Mouse (Mus musculus) midbrain, embryonic 15.5 days (tissue): ENCODE data around the gene Cdh20. TPM values are rescaled to one million over a fixed set of nuclear protein-coding genes. Genes with fewer than 3 reads are reported as not detected.

Source experiments
- ATAC-seq: fragments of 200-750 bp; cut with Nextera tagmentation; replicated peaks from 2 replicates; pipeline ENCODE4 v1.8.0; 2017; ENCODE audit warnings: moderate TSS enrichment
- H3K27ac ChIP-seq: fragments of 300-500 bp; sonication (generic); 2 replicates; pipeline ENCODE4 v1.5.1; 2015; ENCODE audit warnings: mild to moderate bottlenecking, inconsistent platforms
- H3K27me3 ChIP-seq: fragments of 300-500 bp; sonication (generic); replicated peaks from 2 replicates; pipeline ENCODE4 v1.6.1; 2015; ENCODE audit warnings: inconsistent platforms
- H3K36me3 ChIP-seq: fragments of 300-500 bp; sonication (generic); replicated peaks from 2 replicates; pipeline ENCODE4 v1.6.1; 2015; ENCODE audit warnings: inconsistent platforms
- H3K4me1 ChIP-seq: fragments of 300-500 bp; sonication (generic); 2 replicates; pipeline ENCODE4 v1.6.1; 2015; ENCODE audit warnings: inconsistent platforms
- H3K4me2 ChIP-seq: fragments of 300-500 bp; sonication (generic); 2 replicates; pipeline ENCODE4 v1.6.1; 2015; ENCODE audit warnings: inconsistent platforms, mild to moderate bottlenecking, moderate library complexity
- H3K4me3 ChIP-seq: fragments of 300-500 bp; sonication (generic); 2 replicates; pipeline ENCODE4 v1.5.1; 2015; ENCODE audit warnings: mild to moderate bottlenecking, inconsistent platforms
- H3K9ac ChIP-seq: fragments of 300-500 bp; sonication (generic); 2 replicates; pipeline ENCODE4 v1.6.1; 2015; ENCODE audit warnings: mild to moderate bottlenecking, inconsistent platforms
- H3K9me3 ChIP-seq: fragments of 300-500 bp; sonication (generic); 2 replicates; pipeline ENCODE4 v1.6.1; 2016; ENCODE audit warnings: inconsistent platforms
- WGBS: fragments of 180-500 bp; shearing (Covaris S2); methylation state at CpG from one replicate; pipeline ENCODE4 v1.1.7; 2015; ENCODE audit warnings: mixed read lengths; 5-methylcytosine and 5-hydroxymethylcytosine counted together
- polyA plus RNA-seq: library from polyadenylated mRNA; unstranded; fragments of >200 nt; fragmentation: Nextera tagmentation; extraction: Ambion mirVana; gene quantifications from 2 replicates; pipeline ENCODE4 v1.2.1, GENCODE M21; 2015

Cdh20 gene
- polyA plus RNA-seq: 2.6 and 2.7 TPM in 2 replicates

DNA sequence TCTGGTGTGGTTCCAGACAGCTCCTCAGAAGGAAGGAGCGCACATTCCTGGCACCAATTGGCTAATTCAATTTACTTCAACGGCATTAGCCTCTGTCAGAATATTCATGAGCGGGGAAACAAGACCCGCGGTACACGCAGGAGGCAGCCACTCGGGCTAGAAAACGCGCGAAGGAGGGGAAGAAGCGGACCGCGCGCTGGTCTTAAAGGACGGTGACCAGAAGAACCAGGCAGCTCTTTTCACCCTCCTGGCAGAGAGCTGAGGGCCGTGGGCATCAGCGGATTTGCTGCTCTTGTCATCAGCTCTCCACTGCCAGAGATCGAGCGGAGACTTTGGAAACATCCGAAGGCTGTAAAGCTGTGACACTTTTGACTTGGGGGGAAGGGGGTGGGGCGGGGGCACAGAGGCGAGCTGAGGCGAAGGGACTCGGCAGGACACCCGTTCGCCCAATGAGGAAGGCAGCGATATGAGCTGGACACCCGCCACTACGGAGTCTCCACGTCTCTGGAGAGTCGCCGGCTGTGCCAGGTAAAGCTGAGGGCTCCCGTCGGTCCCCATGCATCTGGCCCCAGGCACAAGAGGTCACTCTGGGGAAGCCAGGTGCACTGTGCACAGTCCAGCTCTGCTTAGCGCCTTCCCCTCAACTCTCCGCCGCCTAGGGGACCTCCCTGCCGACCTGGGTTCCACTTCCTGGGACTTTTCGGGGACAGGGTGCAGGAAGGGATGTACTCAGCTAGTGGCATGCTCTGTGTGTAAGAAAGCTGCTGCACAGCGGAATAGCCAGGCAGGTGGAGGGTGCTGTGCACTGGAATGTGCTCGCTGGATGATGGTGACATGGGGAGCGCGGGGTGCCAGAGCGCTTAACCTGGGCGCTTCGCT, at the start of gene Cdh20:
Cdh20 (plus strand) TSS at position 159 of the 879 bp plus-strand sequence.
- peak; percentile 85 for ATAC-seq
- H3K36me3 ChIP-seq: no peaks in the 10 kb centered on the region
- H3K9me3 ChIP-seq: no peaks in the 10 kb centered on the region
- H3K27me3 ChIP-seq: peaks cover 6% of the 10 kb centered on the region; the same call in 1 of the 2 replicates
- peak within 1 kb of the TSS; percentile 69 for H3K4me3 ChIP-seq
- H3K27ac ChIP-seq: peak within 1 kb of the TSS; percentile 30; the same call in 1 of the 2 replicates
- H3K4me2 ChIP-seq: peak within 1 kb of the TSS; percentile 99
- H3K9ac ChIP-seq: peak within 1 kb of the TSS; percentile 63
- H3K4me1 ChIP-seq: peaks cover 16% of the 10 kb centered on the region; the same call in 1 of the 2 replicates
- under 1% methylated on average over 46 of the region's 46 CpGs for WGBS

DNA sequence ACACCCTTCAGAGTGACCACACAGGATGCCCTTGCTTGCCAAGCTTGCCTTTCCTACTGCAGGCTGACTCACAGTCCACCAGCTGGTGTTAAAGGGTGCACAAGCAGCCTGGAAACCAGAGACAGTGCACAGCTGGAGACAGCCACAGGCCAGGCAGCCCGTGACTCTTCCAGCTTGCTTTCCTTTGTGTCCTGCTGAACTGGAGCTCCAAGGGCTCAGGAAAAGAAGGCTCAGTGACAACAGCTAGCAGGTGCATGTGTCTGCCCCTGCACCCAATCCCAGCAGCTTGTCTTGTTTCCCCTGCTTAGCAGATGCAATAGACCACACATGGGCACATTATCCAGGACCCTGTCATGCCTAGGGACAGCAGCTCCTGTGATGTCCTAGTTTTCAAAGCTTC, 21.5 kb upstream of the Cdh20 start:
- Histone ChIP-seq H3K27me3 (no peaks in the 10 kb centered on the region), H3K27ac (no peak overlapping the region), H3K9me3 (no peaks in the 10 kb centered on the region), H3K9ac (no peak overlapping the region), H3K36me3 (no peaks in the 10 kb centered on the region), H3K4me1 (no peaks in the 10 kb centered on the region), H3K4me2 (no peak overlapping the region), H3K4me3 (no peak overlapping the region)
- WGBS: 0% methylated on average over 1 of the region's 1 CpGs
- peak; percentile 78 for ATAC-seq

- H3K4me2 ChIP-seq: no peak overlapping the region
These were observed 20.9 kb upstream of the Cdh20 start for GRCm38 (mm10) chr1:104747438-104747837.

GRCm38 (mm10) chr1:104754483-104754882, 13.8 kb upstream of the Cdh20 start:
- Histone ChIP-seq H3K4me3 (no peak overlapping the region), H3K9me3 (no peaks in the 10 kb centered on the region), H3K27ac (no peak overlapping the region), H3K27me3 (no peaks in the 10 kb centered on the region), H3K9ac (no peak overlapping the region), H3K4me1 (no peaks in the 10 kb centered on the region), H3K4me2 (no peak overlapping the region), H3K36me3 (no peaks in the 10 kb centered on the region)
- ATAC-seq: no peak
- WGBS: 75% methylated on average over 8 of the region's 8 CpGs

More at GRCm38 (mm10) chr1:104747438-104747837, 20.9 kb upstream of the Cdh20 start:
- Histone ChIP-seq H3K27me3 (no peaks in the 10 kb centered on the region), H3K4me3 (no peak overlapping the region), H3K9me3 (no peaks in the 10 kb centered on the region), H3K36me3 (no peaks in the 10 kb centered on the region), H3K4me1 (no peaks in the 10 kb centered on the region), H3K27ac (no peak overlapping the region), H3K9ac (no peak overlapping the region)
- 50% methylated on average over 4 of the region's 4 CpGs for WGBS
- no peak; the same call in 1 of the 2 replicates for ATAC-seq

DNA sequence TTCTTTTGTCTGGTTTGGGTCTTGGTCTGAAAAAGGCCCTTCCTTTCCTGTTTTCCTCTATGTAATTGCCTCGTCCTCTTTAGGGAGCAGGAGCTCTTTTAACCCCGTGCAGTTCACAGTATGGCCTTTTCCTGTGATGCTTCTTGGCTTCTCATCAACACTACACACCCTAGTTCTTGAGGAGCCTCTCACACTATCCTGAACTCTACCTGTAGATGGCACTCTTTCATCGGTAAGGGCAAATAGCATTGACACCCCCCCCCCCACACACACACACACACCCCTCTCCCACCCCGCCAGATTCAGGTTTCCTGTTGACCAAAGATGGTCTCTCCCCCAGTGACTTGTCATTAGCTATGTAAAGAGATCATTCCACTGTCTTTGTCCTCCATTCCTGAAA, 12.4 kb upstream of the Cdh20 start:
- Histone ChIP-seq H3K36me3 (no peaks in the 10 kb centered on the region), H3K4me2 (no peak overlapping the region), H3K27me3 (no peaks in the 10 kb centered on the region), H3K9me3 (no peaks in the 10 kb centered on the region), H3K4me1 (no peaks in the 10 kb centered on the region), H3K27ac (no peak overlapping the region), H3K4me3 (no peak overlapping the region), H3K9ac (no peak overlapping the region)
- ATAC-seq: no peak
- WGBS: 41% methylated on average over 4 of the region's 4 CpGs

GRCm38 (mm10) chr1:104769250-104769607, 900 bp downstream of the Cdh20 start:
- WGBS: under 1% methylated on average over 12 of the region's 12 CpGs
- Histone ChIP-seq H3K27ac (peak overlapping the region; percentile 30; the same call in 1 of the 2 replicates), H3K4me1 (peaks cover 16% of the 10 kb centered on the region; the same call in 1 of the 2 replicates)

GRCm38 (mm10) chr1:104771937-104772336, 3.6 kb downstream of the Cdh20 start:
- H3K4me3 ChIP-seq: no peak overlapping the region
- H3K27me3 ChIP-seq: peaks cover 6% of the 10 kb centered on the region; the same call in 1 of the 2 replicates
- no peak overlapping the region for H3K27ac ChIP-seq
- H3K4me2 ChIP-seq: peak overlapping the region; percentile 15; the same call in 1 of the 2 replicates
- 41% methylated on average over 4 of the region's 4 CpGs for WGBS
- no peaks in the 10 kb centered on the region for H3K9me3 ChIP-seq
- peaks cover 16% of the 10 kb centered on the region; the same call in 1 of the 2 replicates for H3K4me1 ChIP-seq
- no peak overlapping the region for H3K9ac ChIP-seq
- no peak for ATAC-seq
- H3K36me3 ChIP-seq: no peaks in the 10 kb centered on the region

More at GRCm38 (mm10) chr1:104769250-104769607, 900 bp downstream of the Cdh20 start:
- peak overlapping the region; percentile 63 for H3K9ac ChIP-seq
- H3K36me3 ChIP-seq: no peaks in the 10 kb centered on the region
- peaks cover 6% of the 10 kb centered on the region; the same call in 1 of the 2 replicates for H3K27me3 ChIP-seq
- ATAC-seq: peak; percentile 72
- H3K9me3 ChIP-seq: no peaks in the 10 kb centered on the region
- peak overlapping the region; percentile 69 for H3K4me3 ChIP-seq
- H3K4me2 ChIP-seq: peak overlapping the region; percentile 99

DNA sequence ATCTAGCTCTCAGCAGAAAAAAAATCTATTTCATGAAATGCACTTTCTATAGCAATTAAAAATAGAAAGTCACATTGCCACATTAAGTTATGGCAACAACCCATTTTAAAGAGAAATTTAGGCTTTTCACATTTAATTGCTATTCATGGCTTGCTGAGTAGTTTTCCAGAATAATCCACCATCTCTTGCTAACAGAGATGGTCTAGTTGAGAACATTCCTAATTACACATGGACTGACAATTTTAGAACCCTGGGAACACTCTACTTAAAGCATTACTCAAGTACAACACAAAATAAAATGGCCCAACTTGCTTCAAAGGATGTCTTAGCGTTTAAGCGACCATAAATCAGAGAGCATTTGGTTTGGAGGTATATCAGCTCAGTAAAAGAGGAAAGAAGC, 4.9 kb downstream of the Cdh20 start:
- H3K27ac ChIP-seq: no peak overlapping the region
- no peaks in the 10 kb centered on the region for H3K9me3 ChIP-seq
- peaks cover 6% of the 10 kb centered on the region; the same call in 1 of the 2 replicates for H3K27me3 ChIP-seq
- H3K36me3 ChIP-seq: no peaks in the 10 kb centered on the region
- WGBS: 92% methylated on average over 2 of the region's 2 CpGs
- H3K4me1 ChIP-seq: peaks cover 12% of the 10 kb centered on the region; the same call in 1 of the 2 replicates
- no peak overlapping the region for H3K4me3 ChIP-seq
- H3K9ac ChIP-seq: no peak overlapping the region
- no peak overlapping the region for H3K4me2 ChIP-seq
- no peak for ATAC-seq

DNA sequence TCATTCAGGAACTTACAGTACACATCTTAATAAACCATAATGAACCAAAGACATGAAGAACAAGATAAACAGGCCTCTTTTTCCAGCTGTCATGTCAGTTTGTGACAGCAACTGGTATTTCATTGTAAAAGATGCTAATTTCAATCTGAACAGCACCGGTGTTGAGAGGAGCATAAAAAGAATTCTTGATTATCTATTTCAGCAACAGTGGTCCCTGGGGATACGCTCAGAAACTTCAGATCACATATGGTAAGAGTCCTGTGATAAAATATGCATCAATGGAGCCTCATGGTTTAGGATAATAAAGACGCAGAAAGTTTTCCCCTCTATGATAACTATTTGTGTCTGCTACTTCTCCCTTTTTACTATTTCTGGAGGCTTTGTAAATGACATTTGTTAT, 25.2 kb downstream of the Cdh20 start:
- H3K9ac ChIP-seq: no peak overlapping the region
- H3K4me1 ChIP-seq: 0 out of 2 replicates have a peak, but pooled peaks cover 4% of the 10 kb centered on the region
- H3K4me3 ChIP-seq: no peak overlapping the region
- H3K4me2 ChIP-seq: no peak overlapping the region
- no peaks in the 10 kb centered on the region; the same call in 1 of the 2 replicates for H3K27me3 ChIP-seq
- H3K27ac ChIP-seq: no peak overlapping the region
- H3K36me3 ChIP-seq: no peaks in the 10 kb centered on the region
- ATAC-seq: no peak; the same call in 1 of the 2 replicates
- H3K9me3 ChIP-seq: no peaks in the 10 kb centered on the region
- WGBS: 31% methylated on average over 3 of the region's 3 CpGs

- no peak; the same call in 1 of the 2 replicates for ATAC-seq
These were observed 27.8 kb downstream of the Cdh20 start for GRCm38 (mm10) chr1:104796146-104796545.

GRCm38 (mm10) chr1:104797139-104797538, 28.8 kb downstream of the Cdh20 start:
- no peak overlapping the region for H3K4me3 ChIP-seq
- no peaks in the 10 kb centered on the region for H3K9me3 ChIP-seq
- ATAC-seq: no peak
- H3K27ac ChIP-seq: no peak overlapping the region
- 86% methylated on average over 4 of the region's 4 CpGs for WGBS
- no peak overlapping the region for H3K9ac ChIP-seq
- H3K4me2 ChIP-seq: no peak overlapping the region
- no peaks in the 10 kb centered on the region for H3K27me3 ChIP-seq
- no peaks in the 10 kb centered on the region for H3K36me3 ChIP-seq
- H3K4me1 ChIP-seq: 0 out of 2 replicates have a peak, but pooled peaks cover 4% of the 10 kb centered on the region

More at GRCm38 (mm10) chr1:104796146-104796545, 27.8 kb downstream of the Cdh20 start:
- no peaks in the 10 kb centered on the region; the same call in 1 of the 2 replicates for H3K27me3 ChIP-seq
- H3K9ac ChIP-seq: no peak overlapping the region
- no peak overlapping the region for H3K27ac ChIP-seq
- H3K36me3 ChIP-seq: no peaks in the 10 kb centered on the region
- no peak overlapping the region for H3K4me2 ChIP-seq
- H3K9me3 ChIP-seq: no peaks in the 10 kb centered on the region
- no peak overlapping the region for H3K4me3 ChIP-seq
- WGBS: 47% methylated on average over 3 of the region's 3 CpGs
- 0 out of 2 replicates have a peak, but pooled peaks cover 4% of the 10 kb centered on the region for H3K4me1 ChIP-seq

DNA sequence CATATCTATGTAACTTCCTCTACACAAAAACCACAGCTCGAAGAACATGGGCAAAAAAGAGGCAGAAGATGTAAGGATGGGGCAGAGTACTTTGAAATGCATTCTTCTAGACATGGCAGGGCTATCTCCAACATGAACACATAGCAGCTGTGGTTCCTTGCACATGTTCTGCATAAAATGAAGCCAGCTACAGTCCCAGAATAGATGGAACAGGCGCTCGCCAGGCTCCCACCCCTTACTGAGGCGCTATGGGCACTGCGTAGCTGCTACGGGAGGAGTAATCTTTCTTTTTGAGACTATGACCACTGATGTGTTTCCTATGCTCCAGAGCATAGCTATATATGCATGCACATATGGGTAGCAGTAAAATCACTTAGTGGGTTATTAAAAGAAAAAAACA, 36.4 kb downstream of the Cdh20 start:
- Histone ChIP-seq H3K36me3 (no peaks in the 10 kb centered on the region), H3K9ac (no peak overlapping the region), H3K27me3 (no peaks in the 10 kb centered on the region), H3K27ac (no peak overlapping the region), H3K4me2 (no peak overlapping the region), H3K4me1 (no peaks in the 10 kb centered on the region), H3K9me3 (no peaks in the 10 kb centered on the region), H3K4me3 (no peak overlapping the region)
- WGBS: 96% methylated on average over 6 of the region's 6 CpGs
- ATAC-seq: no peak
